Mouse (Mus musculus) gastrocnemius, postnatal 36 days (tissue): Measurements from ENCODE around the gene Dnajb6. TPM values are rescaled to one million over a fixed set of nuclear protein-coding genes. Genes with fewer than 3 reads are reported as not detected.
"Not testable (repeated sequence)": the region's sequence is repeated elsewhere in the genome, so short reads cannot be mapped to it uniquely, and the experiment has no call there.

Experiments used
- DNase-seq, 2 experiments: peaks; one replicate each; pipeline ENCODE4 v3.0.0; 2022
- intact Hi-C: fragments of 180-260 bp; cut with DNase I; formaldehyde crosslinking; loops from one replicate; pipeline ENCODE4 v1.15.1; 2025
- long read RNA-seq, 2 experiments: library from polyadenylated mRNA; stranded (forward); transcript quantifications; one replicate each; pipeline ENCODE4 v2.0.0; 2021
- total RNA-seq, 2 experiments: library from RNA; stranded (reverse); gene quantifications; 2 replicates each; pipeline ENCODE4 v1.2.3; 2021

The Dnajb6 gene
- 10 to 100 TPM; 62.7 to 66.2 TPM for total RNA-seq
- long read RNA-seq, experiment 1, transcript Dnajb6-203 (8 exons, 1,605 nt) = minor isoform, 17 of 79 reads
- long read RNA-seq, experiment 1, transcript Dnajb6-201 (10 exons, 2,918 nt) = major isoform, 33 of 79 reads
- long read RNA-seq, experiment 1, partial matches to known transcripts = 3 of 79 reads
- long read RNA-seq, experiment 1, other reads (novel, unspliced or antisense) = 25 of 79 reads
- long read RNA-seq, experiment 2, transcript Dnajb6-203 (8 exons, 1,605 nt) = minor isoform, 17 of 94 reads
- long read RNA-seq, experiment 2, transcript Dnajb6-201 (10 exons, 2,918 nt) = major isoform, 41 of 94 reads
- long read RNA-seq, experiment 2, partial matches to known transcripts = 8 of 94 reads
- long read RNA-seq, experiment 2, other reads (novel, unspliced or antisense) = 28 of 94 reads

- peak; percentile 95 to 98 for DNase-seq
- intact Hi-C loops = loop anchor here (10.0 kb wide), 1 partner anchor 279 kb away; the partner anchor contains the start of gene Il6
Observed at GRCm38 (mm10) chr5:29735557-29736061, at the start of gene Dnajb6, which contains the start of gene Gm5129. Gene Dnajb6, plus strand, starts transcription at chr5:29735688. Gene Gm5129, minus strand, starts transcription at chr5:29735936.

DNA sequence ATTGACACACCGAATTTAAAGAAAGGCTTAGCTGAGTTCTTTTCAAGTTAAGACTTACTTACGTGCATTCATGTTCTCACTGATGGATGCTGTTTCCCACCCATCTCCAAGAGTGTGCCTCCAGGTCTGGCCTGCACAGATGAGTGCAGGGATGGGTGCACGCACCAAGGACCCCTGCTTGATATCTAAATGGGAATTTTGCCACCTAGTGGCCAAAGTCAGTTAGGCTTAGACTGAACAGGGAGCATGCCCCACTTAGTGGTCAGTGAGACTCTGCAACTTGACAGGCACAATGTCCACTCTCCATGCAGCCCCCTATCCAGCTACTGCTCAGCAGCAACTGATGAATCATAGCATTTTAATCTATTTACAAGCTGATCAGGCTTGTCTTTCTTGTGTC lies 47.8 kb upstream of the Dnajb6 start:
- DNase-seq = no peak
- intact Hi-C loops = loop anchor here (5.0 kb wide), 1 partner anchor 300 kb away; no protein-coding TSS in a partner anchor

DNA sequence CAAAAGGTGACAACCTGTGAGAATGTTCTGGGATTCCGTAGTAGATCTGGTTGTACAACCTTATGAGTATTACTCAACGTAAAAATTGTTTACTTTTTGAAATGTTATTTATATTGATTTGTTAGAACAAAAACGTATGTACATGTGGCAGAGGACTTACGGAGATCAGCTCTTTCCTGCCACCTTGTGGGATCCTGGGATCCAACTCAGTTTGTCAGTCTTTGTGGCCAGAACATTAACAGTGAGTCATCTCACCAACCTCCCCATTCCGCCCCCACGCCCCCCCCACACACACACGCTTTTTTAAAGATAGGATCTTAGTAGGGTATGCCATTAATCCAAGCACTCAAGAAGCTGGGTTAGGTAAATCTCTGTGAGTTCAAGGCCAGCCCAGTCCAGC lies 47.1 kb upstream of the Dnajb6 start:
- no peak for DNase-seq

GRCm38 (mm10) chr5:29698493-29698892 lies 37.0 kb upstream of the Dnajb6 start:
- no peak for DNase-seq
- intact Hi-C loops = no loop called here

More for the DNA sequence above, 47.1 kb upstream of the Dnajb6 start:
- intact Hi-C loops = loop anchor here (5.0 kb wide), 1 partner anchor 301 kb away; no protein-coding TSS in a partner anchor

DNA sequence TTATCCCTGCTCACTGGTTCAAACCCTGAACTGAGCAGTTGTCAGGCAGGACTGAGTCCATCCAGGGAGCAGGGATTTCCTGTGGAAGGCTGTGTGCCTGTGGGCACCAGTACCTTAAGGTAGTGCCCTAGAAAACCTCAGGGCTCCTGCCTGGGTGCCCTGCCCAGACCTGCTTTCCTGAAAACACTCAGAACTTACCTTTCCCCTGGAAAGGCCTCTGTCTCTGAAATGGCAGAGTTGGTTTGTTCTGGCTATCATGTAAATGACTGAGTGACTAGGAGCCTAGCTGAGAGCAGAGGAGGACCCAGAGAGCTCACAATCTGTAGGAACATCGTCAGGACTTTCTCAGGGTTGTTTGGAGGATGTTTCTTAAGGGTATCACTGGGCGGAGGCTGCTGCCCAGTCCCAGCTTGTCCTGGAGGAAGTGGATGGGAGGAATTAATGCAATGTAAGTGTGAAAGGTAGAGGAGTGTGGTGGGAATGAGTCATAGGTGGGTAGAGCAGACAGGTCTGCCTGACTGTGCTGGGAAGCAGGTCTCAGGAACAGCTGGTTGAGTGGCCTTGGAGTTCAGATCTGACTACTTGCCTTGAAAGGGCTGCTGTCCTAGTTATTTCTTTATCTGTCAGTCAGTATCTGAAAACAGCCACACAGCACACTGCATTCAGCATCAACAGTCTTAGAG lies 35.8 kb upstream of the Dnajb6 start:
- intact Hi-C loops = loop anchor here (1.0 kb wide), 1 partner anchor 57 kb away; no protein-coding TSS in a partner anchor
- no peak for DNase-seq

DNA sequence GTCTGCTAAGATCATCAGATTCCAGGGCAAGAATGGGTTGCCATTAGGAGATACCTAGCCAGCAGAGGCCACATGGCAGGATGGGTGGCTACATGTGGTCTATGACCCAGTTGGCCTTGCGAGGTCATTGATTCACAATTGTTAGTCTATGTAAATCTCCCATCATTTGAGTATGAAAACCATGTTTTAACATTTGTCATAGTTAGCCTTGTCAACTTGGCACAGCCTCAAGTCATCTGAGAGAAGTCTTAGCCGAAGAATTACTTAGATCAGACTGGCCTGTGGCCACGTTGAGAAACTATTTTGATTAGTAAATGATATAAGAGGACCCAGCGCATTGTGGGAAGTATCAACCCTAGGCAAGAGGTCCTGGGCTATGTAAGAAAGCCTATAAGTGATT lies 28.2 kb upstream of the Dnajb6 start:
- no peak for DNase-seq
- intact Hi-C loops = no loop called here

DNA sequence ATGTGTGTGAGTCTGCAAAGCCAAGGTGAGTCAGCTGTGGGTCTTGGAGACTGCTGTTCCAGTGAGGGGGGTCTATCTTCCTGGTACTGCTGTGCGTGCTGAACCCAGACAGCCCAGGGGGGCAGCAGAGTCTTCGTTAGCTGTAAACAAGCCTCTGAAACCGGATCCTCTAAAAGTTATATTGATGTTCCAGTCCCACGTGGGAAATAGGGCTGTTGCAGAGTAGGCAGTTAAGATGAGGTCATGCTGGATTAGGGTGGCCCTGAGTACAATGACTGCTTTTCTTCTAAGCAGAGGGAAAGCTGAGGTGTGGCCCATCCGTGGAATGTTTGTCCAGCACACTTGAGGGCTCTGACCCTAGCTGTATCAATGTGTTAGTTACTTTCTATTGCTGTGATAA lies 27.2 kb upstream of the Dnajb6 start:
- no peak for DNase-seq
- intact Hi-C loops = no loop called here

- no peak for DNase-seq
- intact Hi-C loops = no loop called here
Observed at GRCm38 (mm10) chr5:29711631-29712030, 23.9 kb upstream of the Dnajb6 start.

DNA sequence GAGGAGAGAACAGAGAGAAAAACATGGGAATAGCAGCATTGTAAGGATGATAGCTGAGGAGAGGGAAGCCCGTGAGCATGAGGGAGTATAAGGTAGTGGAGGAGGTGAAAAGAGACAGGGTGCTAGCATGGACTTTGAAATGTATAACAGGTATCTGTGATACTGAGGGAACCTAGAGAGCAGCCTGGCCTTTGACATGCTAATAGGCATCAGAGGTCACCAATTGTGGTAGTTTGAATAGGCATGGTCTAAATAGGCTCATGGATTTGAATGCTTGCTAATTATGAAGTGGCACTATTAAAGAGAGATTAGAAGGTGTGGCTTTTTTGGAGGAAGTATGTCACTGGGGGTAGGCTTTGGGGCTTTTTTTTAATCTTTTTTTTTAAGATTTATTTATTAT lies 22.6 kb upstream of the Dnajb6 start:
- no peak for DNase-seq
- intact Hi-C loops = no loop called here

DNA sequence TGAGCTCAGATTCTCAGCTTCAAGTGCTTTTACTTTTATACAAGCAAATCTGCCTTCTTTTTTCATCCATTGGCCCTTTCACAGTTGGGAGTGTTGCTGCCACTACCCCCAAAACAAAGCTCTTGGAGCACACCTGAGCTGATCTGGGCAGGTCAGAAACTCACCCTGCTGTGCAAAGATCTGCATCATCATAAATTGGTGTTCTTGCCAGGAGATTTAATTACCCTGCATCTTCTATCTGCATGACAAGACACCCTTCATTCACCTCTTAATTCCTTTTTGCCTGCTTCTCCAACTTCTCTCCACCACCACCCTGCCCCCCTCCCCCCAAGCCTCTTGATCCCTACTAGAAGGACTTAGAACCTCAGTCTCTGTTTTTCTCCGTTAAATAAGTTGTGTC lies 14.3 kb upstream of the Dnajb6 start:
- DNase-seq = no peak
- intact Hi-C loops = no loop called here

GRCm38 (mm10) chr5:29725369-29725768 lies 10.1 kb upstream of the Dnajb6 start:
- DNase-seq = no peak
- intact Hi-C loops = no loop called here

- intact Hi-C loops, DNase-seq: not testable (repeated sequence)
Observed at GRCm38 (mm10) chr5:29726070-29726469, 9.4 kb upstream of the Dnajb6 start.

DNA sequence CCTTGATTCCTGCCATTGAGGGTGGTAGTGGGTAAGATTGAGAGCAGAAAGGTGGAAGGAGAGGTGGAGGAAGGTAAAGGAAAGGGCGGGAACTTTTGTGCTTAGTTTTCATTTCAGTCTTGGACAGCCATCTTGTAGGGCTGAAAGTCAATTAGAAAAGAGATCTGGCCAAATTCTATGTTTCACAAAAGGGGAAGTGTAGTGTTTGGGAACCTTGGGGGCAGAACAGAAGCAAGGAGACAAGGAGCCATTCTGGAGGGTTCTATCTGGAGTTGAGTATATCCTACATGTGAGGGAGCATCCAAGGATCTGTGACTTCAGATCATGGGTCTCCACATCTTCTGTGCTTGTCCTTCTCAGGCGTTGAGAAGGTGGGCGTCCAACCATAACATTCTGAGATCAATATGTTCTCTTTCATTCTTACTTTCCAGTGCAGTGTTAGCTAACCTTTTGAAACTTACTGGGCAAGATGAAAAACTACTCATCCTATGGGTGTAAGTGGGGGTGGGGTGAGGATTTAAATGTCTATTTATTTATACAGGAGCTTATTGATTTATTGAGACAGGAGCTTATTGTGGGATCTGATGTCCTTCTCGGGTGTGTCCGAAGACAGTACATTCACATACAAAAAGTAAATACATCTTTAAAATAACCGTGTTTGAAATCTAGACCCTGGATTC lies 517 bp upstream of the Dnajb6 start:
- intact Hi-C loops = loop anchor here (10.0 kb wide), 1 partner anchor 280 kb away; the partner anchor contains the start of gene Il6

DNA sequence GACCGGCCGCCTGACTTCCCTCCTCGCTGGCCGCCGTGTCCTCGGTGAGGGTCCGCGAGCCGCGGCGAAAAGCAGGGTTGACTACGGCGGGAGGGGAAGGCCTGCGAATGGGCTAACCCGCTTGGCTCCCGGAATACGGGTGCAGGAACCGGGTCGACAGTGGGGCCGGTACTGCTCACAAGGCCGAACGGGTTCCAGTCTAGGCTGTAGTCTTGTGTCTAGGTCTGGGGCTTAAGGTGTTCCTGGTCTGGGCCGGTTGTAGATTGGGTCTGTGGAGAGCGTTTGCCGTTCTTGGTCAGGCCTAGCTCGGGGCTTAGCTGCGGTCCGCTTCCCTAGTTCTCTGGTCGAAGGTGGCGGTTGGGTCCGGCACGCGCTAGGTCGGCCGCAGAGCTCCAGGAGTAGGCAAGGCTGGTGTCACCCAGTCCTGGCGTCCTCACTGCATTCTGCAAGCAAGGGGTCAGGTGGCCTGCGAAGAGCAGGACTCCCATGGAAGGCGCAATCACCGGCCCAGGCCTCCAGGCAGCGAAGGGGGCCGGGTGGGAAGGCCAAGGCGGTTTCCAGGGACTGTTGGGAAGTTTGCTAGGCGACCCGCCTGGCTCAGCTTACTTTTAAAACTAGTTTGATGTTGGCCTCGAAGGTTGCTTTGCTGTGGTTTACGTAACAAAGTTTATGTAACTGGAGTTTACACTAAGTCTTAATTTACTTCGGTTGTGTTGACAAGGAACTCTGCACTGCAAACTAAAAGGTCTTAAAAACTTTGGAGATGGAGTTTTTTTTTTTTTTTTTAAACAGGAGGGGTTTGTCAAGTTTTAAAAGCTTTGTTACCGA lies 799 bp downstream of the Dnajb6 start:
- peak in 1 of 2 experiments; percentile 32 for DNase-seq
- intact Hi-C loops = loop anchor here (10.0 kb wide), 1 partner anchor 279 kb away; the partner anchor contains the start of gene Il6

More for the DNA sequence above, 517 bp upstream of the Dnajb6 start:
- DNase-seq = no peak

DNA sequence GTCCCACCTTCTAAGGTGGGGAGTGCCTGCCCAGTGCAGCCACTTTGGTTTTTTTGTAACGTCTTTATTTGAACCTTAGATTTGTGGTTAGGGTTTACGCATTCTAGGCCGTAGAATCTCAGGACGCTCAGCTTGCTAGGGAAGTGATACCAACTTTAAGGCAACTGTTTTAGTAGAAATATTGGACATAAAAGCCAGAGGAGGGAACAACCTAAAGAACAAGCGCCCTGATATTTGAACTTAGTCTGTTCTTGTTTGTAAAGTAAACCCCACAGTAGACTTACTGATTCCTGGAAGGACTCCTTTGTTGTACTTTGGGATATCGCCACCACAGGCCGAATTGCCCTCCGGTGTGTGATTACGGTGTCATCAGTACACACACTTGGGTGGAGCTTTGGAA lies 1.5 kb downstream of the Dnajb6 start:
- intact Hi-C loops = loop anchor here (10.0 kb wide), 1 partner anchor 278 kb away; the partner anchor contains the start of gene Il6
- DNase-seq = no peak

GRCm38 (mm10) chr5:29737471-29737870 lies 2.0 kb downstream of the Dnajb6 start:
- DNase-seq = no peak
- intact Hi-C loops = loop anchor here (10.0 kb wide), 1 partner anchor 277 kb away; the partner anchor contains the start of gene Il6

DNA sequence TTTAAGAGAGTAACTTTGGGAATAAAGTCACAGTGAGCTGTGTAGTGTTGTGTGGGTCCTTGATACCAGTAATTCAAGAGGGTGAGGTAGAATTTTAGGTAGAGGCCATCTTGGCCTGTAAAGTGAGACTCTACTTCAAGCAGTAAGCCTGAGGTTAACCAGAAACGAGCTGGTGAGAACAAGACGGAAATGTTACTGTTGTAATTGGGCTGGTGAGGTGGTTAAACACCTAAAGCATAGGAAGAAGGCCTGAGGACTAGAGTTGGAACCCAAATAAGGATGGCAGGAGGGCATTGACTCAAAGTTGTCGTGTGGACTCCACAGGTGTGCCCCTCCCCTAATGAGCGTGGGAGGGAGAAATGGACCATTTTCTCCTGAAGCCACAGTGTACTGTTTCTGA lies 2.6 kb downstream of the Dnajb6 start:
- intact Hi-C loops = loop anchor here (10.0 kb wide), 1 partner anchor 277 kb away; the partner anchor contains the start of gene Il6
- no peak for DNase-seq

DNA sequence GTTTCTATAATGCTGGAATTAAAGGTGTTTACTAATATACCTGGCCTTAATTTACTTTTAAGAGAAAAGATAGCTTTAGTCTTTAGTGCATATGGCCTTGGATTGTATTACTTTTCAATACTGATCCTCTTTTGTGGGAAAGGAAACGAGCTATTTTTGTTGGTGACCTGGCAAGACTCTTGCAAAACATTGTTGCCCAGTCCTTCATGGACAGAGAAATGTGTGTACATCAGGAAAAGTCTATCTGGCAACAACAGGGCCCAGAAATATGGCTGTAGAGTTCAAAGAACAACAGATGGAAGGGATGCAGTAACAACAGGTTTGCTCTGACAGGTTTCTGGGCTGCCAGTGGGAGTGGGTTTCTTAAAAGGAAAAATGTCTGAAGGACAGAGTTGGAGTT lies 5.2 kb downstream of the Dnajb6 start:
- intact Hi-C loops = no loop called here
- DNase-seq = no peak

- intact Hi-C loops = no loop called here
- no peak for DNase-seq
Observed at GRCm38 (mm10) chr5:29741093-29741492, 5.6 kb downstream of the Dnajb6 start.
